Mouse (Mus musculus) hindbrain, embryonic 11.5 days (tissue): Measurements from ENCODE around the gene 2310007B03Rik. TPM values are rescaled to one million over a fixed set of nuclear protein-coding genes. Genes with fewer than 3 reads are reported as not detected.
"Not testable (repeated sequence)": the region's sequence is repeated elsewhere in the genome, so short reads cannot be mapped to it uniquely, and the experiment has no call there.

Experiments used
- ATAC-seq: fragments of 200-750 bp; cut with Nextera tagmentation; 2 replicates; pipeline ENCODE4 v1.8.0; 2017; ENCODE audit warnings: mild to moderate bottlenecking, moderate TSS enrichment, moderate library complexity; ENCODE audit not compliant: low FRiP score
- DNase-seq: peaks from one replicate; pipeline ENCODE4 v3.0.0-alpha.2; 2015; ENCODE audit warnings: low spot score
- H3K27ac ChIP-seq: fragments of 300-500 bp; sonication (generic); 2 replicates; pipeline ENCODE4 v1.5.1; 2014; ENCODE audit warnings: mild to moderate bottlenecking, low read depth, low read length
- H3K27me3 ChIP-seq: fragments of 300-500 bp; sonication (generic); 2 replicates; pipeline ENCODE4 v1.6.1; 2014; ENCODE audit warnings: mild to moderate bottlenecking, low read length, moderate library complexity, mixed read lengths; ENCODE audit not compliant: control insufficient read depth, insufficient read depth
- H3K36me3 ChIP-seq: fragments of 300-500 bp; sonication (generic); 2 replicates; pipeline ENCODE4 v1.6.1; 2014; ENCODE audit warnings: mild to moderate bottlenecking, low read length, moderate library complexity, mixed read lengths; ENCODE audit not compliant: control insufficient read depth, insufficient read depth
- H3K4me1 ChIP-seq: fragments of 300-500 bp; sonication (generic); replicated peaks from 2 replicates; pipeline ENCODE4 v1.6.1; 2014; ENCODE audit warnings: low read length, mixed read lengths; ENCODE audit not compliant: control insufficient read depth, insufficient read depth
- H3K4me2 ChIP-seq: fragments of 300-500 bp; sonication (generic); replicated peaks from 2 replicates; pipeline ENCODE4 v1.6.1; 2014; ENCODE audit warnings: mild to moderate bottlenecking, low read depth, low read length
- H3K4me3 ChIP-seq: fragments of 300-500 bp; sonication (generic); 2 replicates; pipeline ENCODE4 v1.5.1; 2014; ENCODE audit warnings: low read depth, low read length
- H3K9ac ChIP-seq: fragments of 300-500 bp; sonication (generic); 2 replicates; pipeline ENCODE4 v1.6.1; 2014; ENCODE audit warnings: low read depth, low read length
- H3K9me3 ChIP-seq: fragments of 300-500 bp; sonication (generic); 2 replicates; pipeline ENCODE4 v1.6.1; 2016; ENCODE audit warnings: low read length; ENCODE audit not compliant: control insufficient read depth
- WGBS: fragments of 180-500 bp; shearing (Covaris S2); extraction: QIAGEN DNeasy Blood & Tissue Kit; methylation state at CpG from one replicate; pipeline ENCODE4 v1.1.7; 2014; 5-methylcytosine and 5-hydroxymethylcytosine counted together
- polyA plus RNA-seq: library from polyadenylated mRNA; unstranded; fragments of >200 nt; fragmentation: Nextera tagmentation; extraction: Ambion mirVana; gene quantifications from 2 replicates; pipeline ENCODE4 v1.2.1, GENCODE M21; 2014

Gene 2310007B03Rik
- 0.49 and 0.77 TPM in 2 replicates for polyA plus RNA-seq

- Histone ChIP-seq H3K36me3 (no peaks in the 10 kb centered on the region), H3K4me2 (no peak within 1 kb of the TSS), H3K27me3 (no peaks in the 10 kb centered on the region), H3K4me1 (no peaks in the 10 kb centered on the region), H3K4me3 (no peak within 1 kb of the TSS), H3K9me3 (no peaks in the 10 kb centered on the region), H3K9ac (no peak within 1 kb of the TSS), H3K27ac (no peak within 1 kb of the TSS)
- WGBS = 77% methylated on average over 8 of the region's 8 CpGs
- ATAC-seq = no peak
- DNase-seq = no peak
Measured at GRCm38 (mm10) chr1:93160501-93161133, at the start of gene 2310007B03Rik. 2310007B03Rik (minus strand) TSS chr1:93160948.

GRCm38 (mm10) chr1:93210213-93210641 is 49.5 kb upstream of the 2310007B03Rik start:
- no peak overlapping the region for H3K4me2 ChIP-seq
- H3K36me3 ChIP-seq = no peaks in the 10 kb centered on the region
- peaks cover 3% of the 10 kb centered on the region; the same call in 1 of the 2 replicates for H3K4me1 ChIP-seq
- peak; percentile 26; the same call in 1 of the 2 replicates for ATAC-seq
- 61% methylated on average over 9 of the region's 9 CpGs for WGBS
- no peaks in the 10 kb centered on the region for H3K9me3 ChIP-seq
- DNase-seq = no peak
- H3K9ac ChIP-seq = no peak overlapping the region
- H3K27ac ChIP-seq = peak overlapping the region; percentile 47; the same call in 1 of the 2 replicates
- H3K4me3 ChIP-seq = no peak overlapping the region
- no peaks in the 10 kb centered on the region for H3K27me3 ChIP-seq

DNA sequence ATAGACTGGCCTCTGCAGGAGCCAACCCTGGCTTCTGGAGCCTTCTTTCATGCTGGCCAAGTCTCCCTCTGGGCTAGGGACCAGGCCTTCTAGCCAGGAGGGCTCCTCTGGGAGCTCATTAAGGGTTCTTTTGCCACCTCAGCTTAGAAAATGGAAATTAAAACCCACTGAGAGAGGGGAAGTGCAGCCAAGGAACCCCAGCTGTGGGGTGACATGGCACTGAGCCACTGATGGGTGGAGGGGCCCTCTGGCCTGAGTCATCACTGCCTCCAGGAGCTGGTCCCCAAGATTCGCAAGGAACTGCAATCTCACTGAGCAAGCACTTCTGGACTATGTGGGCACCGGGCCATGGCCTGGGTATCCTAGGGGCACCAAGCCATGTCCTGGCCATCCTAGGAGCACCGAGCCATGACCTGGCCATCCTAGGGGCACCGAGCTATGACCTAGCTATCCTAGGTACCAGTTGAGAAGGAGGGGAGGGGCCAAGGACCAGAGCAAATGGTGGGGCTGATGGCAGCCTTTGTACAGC is 46.9 kb upstream of the 2310007B03Rik start:
- H3K4me3 ChIP-seq = no peak overlapping the region
- no peaks in the 10 kb centered on the region for H3K27me3 ChIP-seq
- H3K4me2 ChIP-seq = no peak overlapping the region
- ATAC-seq (no peak), DNase-seq (no peak)
- H3K4me1 ChIP-seq = no peaks in the 10 kb centered on the region
- H3K36me3 ChIP-seq = no peaks in the 10 kb centered on the region
- H3K27ac ChIP-seq = no peak overlapping the region
- no peaks in the 10 kb centered on the region for H3K9me3 ChIP-seq
- no peak overlapping the region for H3K9ac ChIP-seq
- 90% methylated on average over 4 of the region's 4 CpGs for whole genome bisulfite sequencing

GRCm38 (mm10) chr1:93206277-93206970 is 45.7 kb upstream of the 2310007B03Rik start:
- Histone ChIP-seq H3K27me3 (no peaks in the 10 kb centered on the region), H3K4me1 (no peaks in the 10 kb centered on the region), H3K36me3 (no peaks in the 10 kb centered on the region), H3K9me3 (no peaks in the 10 kb centered on the region), H3K9ac (no peak overlapping the region), H3K4me2 (no peak overlapping the region), H3K4me3 (no peak overlapping the region), H3K27ac (no peak overlapping the region)
- ATAC-seq (no peak), DNase-seq (no peak)
- WGBS = 64% methylated on average over 12 of the region's 12 CpGs

- no peak overlapping the region for H3K27ac ChIP-seq
- H3K4me1 ChIP-seq = no peaks in the 10 kb centered on the region
- H3K9me3 ChIP-seq = no peaks in the 10 kb centered on the region
- no peak overlapping the region for H3K4me3 ChIP-seq
- H3K36me3 ChIP-seq = no peaks in the 10 kb centered on the region
- H3K27me3 ChIP-seq = no peaks in the 10 kb centered on the region
- no peak for DNase-seq
- H3K4me2 ChIP-seq = no peak overlapping the region
- WGBS = 82% methylated on average over 3 of the region's 3 CpGs
- no peak overlapping the region for H3K9ac ChIP-seq
- no peak for ATAC-seq
Measured at GRCm38 (mm10) chr1:93197916-93198315, 37.2 kb upstream of the 2310007B03Rik start.

DNA sequence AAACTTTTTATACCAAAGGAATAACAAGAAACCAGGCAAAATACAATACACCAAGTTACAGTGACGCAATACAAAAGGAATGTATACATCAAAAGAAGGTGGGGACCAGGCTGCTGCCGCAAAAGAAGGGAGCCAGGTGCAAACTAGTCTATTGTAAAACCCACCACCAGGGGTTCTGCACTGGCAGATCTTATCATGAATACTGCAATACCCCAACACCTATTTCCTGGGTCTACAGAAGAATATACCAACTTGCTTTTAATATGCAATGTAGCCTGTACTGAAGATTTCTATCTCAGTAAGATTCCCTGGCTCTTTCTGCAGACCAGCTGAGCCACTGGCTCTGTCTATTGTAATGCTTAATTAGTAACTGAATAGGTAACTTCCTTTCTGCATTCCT is 36.7 kb upstream of the 2310007B03Rik start:
- WGBS = 100% methylated on average over 2 of the region's 2 CpGs
- H3K27ac ChIP-seq, H3K9ac ChIP-seq, ATAC-seq, H3K4me2 ChIP-seq, H3K9me3 ChIP-seq, DNase-seq, H3K36me3 ChIP-seq, H3K4me3 ChIP-seq, H3K27me3 ChIP-seq, H3K4me1 ChIP-seq: not testable (repeated sequence)

DNA sequence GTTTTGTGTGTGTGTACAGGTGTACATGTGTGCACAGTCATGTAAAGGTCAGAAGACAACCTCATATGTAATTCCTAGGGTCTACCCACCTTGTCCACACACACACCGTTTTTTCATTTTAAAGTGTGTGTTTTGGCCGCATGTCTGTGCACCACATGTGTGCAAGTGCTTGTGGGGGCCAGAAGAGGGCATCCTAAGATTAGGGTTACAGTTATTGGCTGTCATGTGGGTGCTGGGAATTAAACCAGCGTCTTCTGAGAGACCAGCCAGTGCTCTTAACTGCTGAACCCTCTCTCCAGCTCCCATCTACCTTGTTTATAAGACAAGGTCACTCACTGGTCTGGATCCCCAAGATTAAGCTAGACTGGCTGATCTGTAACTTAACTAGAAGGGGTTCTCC is 34.2 kb upstream of the 2310007B03Rik start:
- WGBS = 92% methylated on average over 3 of the region's 3 CpGs
- no peak for DNase-seq
- no peaks in the 10 kb centered on the region for H3K9me3 ChIP-seq

GRCm38 (mm10) chr1:93190726-93191305 is 30.1 kb upstream of the 2310007B03Rik start:
- Histone ChIP-seq H3K27me3 (0 out of 2 replicates have a peak, but pooled peaks cover 2% of the 10 kb centered on the region), H3K36me3 (no peaks in the 10 kb centered on the region), H3K4me1 (no peaks in the 10 kb centered on the region), H3K9ac (no peak overlapping the region), H3K4me2 (no peak overlapping the region), H3K9me3 (no peaks in the 10 kb centered on the region), H3K27ac (no peak overlapping the region), H3K4me3 (no peak overlapping the region)
- DNase-seq (no peak), ATAC-seq (0 out of 2 replicates have a peak, but pooled peaks have one; percentile 22)
- WGBS = 7% methylated on average over 16 of the region's 17 CpGs

More for the DNA sequence above, 34.2 kb upstream of the 2310007B03Rik start:
- Histone ChIP-seq H3K9ac (no peak overlapping the region), H3K27ac (no peak overlapping the region), H3K36me3 (no peaks in the 10 kb centered on the region), H3K4me2 (no peak overlapping the region), H3K4me1 (no peaks in the 10 kb centered on the region), H3K4me3 (no peak overlapping the region), H3K27me3 (0 out of 2 replicates have a peak, but pooled peaks cover 2% of the 10 kb centered on the region)
- no peak for ATAC-seq
